Mouse (Mus musculus) midbrain, embryonic 14.5 days (tissue): Measurements from ENCODE around the gene Slc39a9. TPM values are rescaled to one million over a fixed set of nuclear protein-coding genes. Genes with fewer than 3 reads are reported as not detected.

Source experiments
- ATAC-seq: fragments of 200-750 bp; cut with Nextera tagmentation; 2 replicates; pipeline ENCODE4 v1.8.0; 2017; ENCODE audit warnings: moderate number of reproducible peaks, moderate library complexity; ENCODE audit not compliant: low FRiP score, low TSS enrichment
- DNase-seq: peaks from one replicate; pipeline ENCODE4 v3.0.0-alpha.2; 2015
- H3K27ac ChIP-seq: fragments of 300-500 bp; sonication (generic); replicated peaks from 2 replicates; pipeline ENCODE4 v1.5.1; 2014; ENCODE audit warnings: mild to moderate bottlenecking, low read depth, low read length, moderate library complexity
- H3K27me3 ChIP-seq: fragments of 300-500 bp; sonication (generic); 2 replicates; pipeline ENCODE4 v1.6.1; 2014; ENCODE audit warnings: low read length, control low read depth, mixed read lengths; ENCODE audit not compliant: control insufficient read depth, insufficient read depth
- H3K36me3 ChIP-seq: fragments of 300-500 bp; sonication (generic); 2 replicates; pipeline ENCODE4 v1.6.1; 2014; ENCODE audit warnings: low read length, control low read depth; ENCODE audit not compliant: control insufficient read depth, insufficient read depth
- H3K4me1 ChIP-seq: fragments of 300-500 bp; sonication (generic); 2 replicates; pipeline ENCODE4 v1.6.1; 2014; ENCODE audit warnings: mild to moderate bottlenecking, antibody characterized with exemption, low read length, control low read depth; ENCODE audit not compliant: control insufficient read depth, insufficient read depth
- H3K4me2 ChIP-seq: fragments of 300-500 bp; sonication (generic); 2 replicates; pipeline ENCODE4 v1.6.1; 2014; ENCODE audit warnings: mild to moderate bottlenecking, low read length, moderate library complexity
- H3K4me3 ChIP-seq: fragments of 300-500 bp; sonication (generic); replicated peaks from 2 replicates; pipeline ENCODE4 v1.5.1; 2014; ENCODE audit warnings: low read depth, low read length
- H3K9ac ChIP-seq: fragments of 300-500 bp; sonication (generic); replicated peaks from 2 replicates; pipeline ENCODE4 v1.6.1; 2014; ENCODE audit warnings: mild to moderate bottlenecking, low read length, moderate library complexity
- H3K9me3 ChIP-seq: fragments of 300-500 bp; sonication (generic); 2 replicates; pipeline ENCODE4 v1.6.1; 2016; ENCODE audit warnings: low read length, control low read depth, mixed read lengths; ENCODE audit not compliant: control insufficient read depth
- WGBS: fragments of 180-500 bp; shearing (Covaris S2); extraction: QIAGEN DNeasy Blood & Tissue Kit; methylation state at CpG from one replicate; pipeline ENCODE4 v1.1.7; 2014; 5-methylcytosine and 5-hydroxymethylcytosine counted together
- polyA plus RNA-seq: library from polyadenylated mRNA; unstranded; fragments of >200 nt; fragmentation: Nextera tagmentation; extraction: Ambion mirVana; gene quantifications from 2 replicates; pipeline ENCODE4 v1.2.1, GENCODE M21; 2014

Gene Slc39a9
- polyA plus RNA-seq, 1 experiment from 2014 or later: 29.5 TPM

DNA sequence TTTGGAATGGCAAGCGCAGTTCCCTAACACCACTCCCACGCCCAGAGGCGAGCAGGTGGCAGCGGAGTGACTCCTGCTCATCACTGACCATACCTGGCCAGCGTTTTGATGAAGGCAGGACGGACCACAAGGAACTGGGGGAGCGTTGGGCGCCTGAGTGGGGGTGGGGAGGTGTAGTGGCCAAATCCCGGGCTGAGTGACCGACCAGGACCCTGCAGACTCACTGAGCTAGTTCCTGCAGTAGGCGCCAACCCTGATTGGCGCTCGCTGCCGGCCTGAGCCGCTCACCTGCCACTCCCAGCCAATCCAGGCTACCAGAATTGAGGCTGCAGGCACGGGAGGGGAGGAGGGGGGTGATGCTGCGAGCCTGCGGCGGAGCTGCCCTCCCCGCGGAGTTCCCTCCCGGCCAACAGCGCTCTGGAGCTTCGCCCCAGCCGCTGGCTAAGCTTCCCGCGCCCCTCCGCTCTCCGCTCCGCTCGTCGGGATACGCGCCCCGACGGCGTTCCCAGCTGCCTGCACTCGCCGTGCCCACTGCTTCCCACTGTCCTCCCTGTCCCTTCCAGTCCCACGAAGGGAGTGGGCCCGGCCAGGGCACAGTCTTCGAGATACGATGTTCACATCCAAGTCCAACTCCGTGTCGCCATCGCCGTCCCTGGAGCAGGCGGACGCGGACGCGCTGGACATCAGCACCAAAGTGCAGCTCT is 48.7 kb downstream of the Slc39a9 start, which contains the start of gene Plekhd1:
Plekhd1 (plus strand) TSS at position 323 of the 704 bp plus-strand sequence.
- H3K9me3 ChIP-seq: no peaks in the 10 kb centered on the region
- peak; percentile 69 for DNase-seq
- H3K9ac ChIP-seq: no peak within 1 kb of the TSS; the same call in 1 of the 2 replicates
- WGBS: 1% methylated on average over 52 of the region's 52 CpGs
- peaks cover 38% of the 10 kb centered on the region for H3K27me3 ChIP-seq
- H3K4me3 ChIP-seq: peak within 1 kb of the TSS; percentile 40
- peak; percentile 55; the same call in 1 of the 2 replicates for ATAC-seq
- peak within 1 kb of the TSS; percentile 58 for H3K4me2 ChIP-seq
- H3K4me1 ChIP-seq: peaks cover 11% of the 10 kb centered on the region; the same call in 1 of the 2 replicates
- H3K36me3 ChIP-seq: no peaks in the 10 kb centered on the region
- no peak within 1 kb of the TSS for H3K27ac ChIP-seq

DNA sequence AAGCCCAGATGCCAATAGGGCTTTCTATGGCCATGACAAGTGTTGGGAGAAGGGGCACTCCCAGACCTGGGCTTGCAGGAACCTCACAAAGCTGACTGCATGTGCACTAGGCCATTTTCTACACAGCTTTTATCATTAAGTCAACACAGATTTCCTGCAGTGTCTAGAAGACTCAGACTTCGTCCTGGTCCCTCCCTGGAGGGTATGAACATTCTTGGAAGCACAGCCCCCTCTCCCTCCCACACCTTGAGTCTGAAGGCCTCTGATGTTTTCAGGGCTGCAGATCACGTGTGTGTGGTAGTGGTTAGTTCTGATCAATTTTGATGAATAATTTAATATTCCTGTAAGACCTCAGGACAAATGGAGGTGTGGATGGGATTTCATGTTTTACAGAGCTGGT is 50.0 kb downstream of the Slc39a9 start:
- WGBS: 44% methylated on average over 2 of the region's 2 CpGs
- DNase-seq (peak; percentile 26), ATAC-seq (no peak)
- Histone ChIP-seq H3K4me2 (no peak overlapping the region), H3K27me3 (peaks cover 38% of the 10 kb centered on the region), H3K36me3 (no peaks in the 10 kb centered on the region), H3K27ac (no peak overlapping the region), H3K9ac (no peak overlapping the region), H3K9me3 (no peaks in the 10 kb centered on the region), H3K4me3 (no peak overlapping the region), H3K4me1 (peaks cover 11% of the 10 kb centered on the region; the same call in 1 of the 2 replicates)

DNA sequence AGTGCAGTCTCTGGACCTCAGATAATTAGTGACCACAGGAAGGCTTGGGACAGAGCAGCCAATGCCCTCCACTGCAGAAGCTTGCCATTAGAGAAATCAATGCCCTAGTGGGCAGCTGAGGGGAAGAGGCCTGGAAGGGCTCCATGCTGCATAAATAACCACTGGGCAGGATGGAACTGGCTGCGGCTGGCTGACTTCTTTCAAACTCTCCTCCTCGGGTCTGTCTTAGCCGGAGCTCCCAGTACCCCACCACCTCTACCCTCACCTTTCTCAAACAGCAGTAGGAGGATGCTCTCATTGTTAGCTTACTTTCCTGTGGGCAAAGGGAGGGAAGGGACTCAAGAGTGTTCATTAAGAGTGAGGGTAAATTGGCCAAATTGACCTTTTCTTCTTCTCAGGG is 51.3 kb downstream of the Slc39a9 start:
- Histone ChIP-seq H3K27me3 (peaks cover 38% of the 10 kb centered on the region), H3K9me3 (no peaks in the 10 kb centered on the region), H3K9ac (no peak overlapping the region), H3K4me2 (no peak overlapping the region), H3K27ac (no peak overlapping the region), H3K4me3 (no peak overlapping the region), H3K4me1 (peaks cover 7% of the 10 kb centered on the region; the same call in 1 of the 2 replicates), H3K36me3 (no peaks in the 10 kb centered on the region)
- no peak for DNase-seq
- 52% methylated on average over 3 of the region's 3 CpGs for WGBS
- ATAC-seq: no peak

DNA sequence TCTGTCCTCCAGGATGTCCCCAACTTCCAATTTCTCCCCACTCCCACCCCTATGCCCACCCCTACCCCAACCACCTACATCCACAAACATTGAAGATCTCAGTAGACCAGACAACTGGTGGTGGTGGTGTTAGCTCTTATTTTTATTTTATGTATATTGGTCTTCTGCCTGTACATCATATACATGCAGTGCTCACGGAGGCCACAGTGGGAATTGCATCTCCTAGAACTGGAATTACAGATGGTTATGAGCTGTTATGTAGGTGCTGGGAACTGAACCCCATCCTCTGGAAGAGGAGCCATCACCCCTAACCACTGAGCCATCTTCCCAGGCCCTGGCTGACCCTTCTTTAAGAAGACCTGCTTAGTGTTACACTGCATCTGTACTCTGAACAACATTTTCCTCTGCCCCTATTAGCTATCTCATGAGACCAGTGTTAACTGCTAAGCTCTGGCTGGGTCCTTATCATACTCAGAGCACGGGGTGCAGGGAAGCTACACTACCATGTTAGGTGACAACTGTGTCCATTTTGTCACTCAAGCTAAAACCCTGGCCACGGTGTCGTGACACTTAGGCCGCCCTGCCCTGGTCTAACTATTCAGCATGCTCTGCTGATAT is 55.0 kb downstream of the Slc39a9 start:
- H3K4me1 ChIP-seq: no peaks in the 10 kb centered on the region

DNA sequence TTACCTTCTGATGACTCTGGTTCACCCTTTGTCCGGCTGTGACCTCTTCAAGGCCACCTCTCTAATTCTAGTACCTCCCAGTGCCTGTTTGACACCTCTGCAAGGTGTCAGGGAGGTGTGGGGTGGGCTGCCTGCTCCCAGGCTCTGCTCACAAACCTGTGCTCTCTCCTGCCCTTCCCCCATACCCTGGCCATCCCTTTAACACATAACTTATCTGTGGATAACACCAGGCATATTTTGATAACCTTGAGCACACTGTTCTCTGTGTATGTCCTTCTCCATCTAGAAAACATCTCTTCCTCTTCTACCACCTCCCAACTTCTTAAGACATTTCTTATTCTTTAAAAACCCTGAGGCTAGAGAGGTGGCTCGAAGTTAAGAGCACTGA is 55.5 kb downstream of the Slc39a9 start:
- Histone ChIP-seq H3K4me3 (no peak overlapping the region), H3K9ac (no peak overlapping the region), H3K27me3 (peaks cover 6% of the 10 kb centered on the region; the same call in 1 of the 2 replicates), H3K4me1 (no peaks in the 10 kb centered on the region), H3K9me3 (no peaks in the 10 kb centered on the region), H3K4me2 (no peak overlapping the region), H3K27ac (no peak overlapping the region), H3K36me3 (no peaks in the 10 kb centered on the region)
- WGBS: 80% methylated on average over 2 of the region's 2 CpGs
- no peak for DNase-seq
- no peak for ATAC-seq

More for the DNA sequence above, 55.0 kb downstream of the Slc39a9 start:
- 94% methylated on average over 5 of the region's 5 CpGs for WGBS
- peaks cover 11% of the 10 kb centered on the region; the same call in 1 of the 2 replicates for H3K27me3 ChIP-seq
- H3K4me2 ChIP-seq: no peak overlapping the region
- no peak overlapping the region for H3K27ac ChIP-seq
- ATAC-seq (no peak), DNase-seq (no peak)
- H3K9me3 ChIP-seq: no peaks in the 10 kb centered on the region
- H3K9ac ChIP-seq: no peak overlapping the region
- H3K36me3 ChIP-seq: no peaks in the 10 kb centered on the region
- H3K4me3 ChIP-seq: no peak overlapping the region

DNA sequence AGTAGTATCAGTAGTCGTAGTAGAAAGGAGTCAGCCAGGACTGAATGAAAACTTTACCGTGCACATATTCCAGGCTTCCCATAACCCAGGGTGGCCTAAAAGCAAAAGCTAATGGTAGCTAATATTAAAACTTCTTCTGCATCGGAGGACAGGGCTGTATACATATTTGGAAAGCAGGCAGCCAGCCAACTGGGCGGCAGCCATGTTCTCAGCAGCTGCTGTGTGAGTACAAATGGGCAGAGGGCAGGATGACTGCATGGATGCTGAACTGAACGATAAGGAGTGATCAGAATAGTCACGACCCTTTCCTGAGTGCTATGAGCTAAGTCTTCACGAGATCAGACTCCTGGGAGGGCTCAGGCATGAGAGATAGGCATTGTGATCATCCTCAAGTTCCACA is 57.6 kb downstream of the Slc39a9 start:
- no peaks in the 10 kb centered on the region for H3K36me3 ChIP-seq
- no peak overlapping the region for H3K9ac ChIP-seq
- H3K9me3 ChIP-seq: no peaks in the 10 kb centered on the region
- DNase-seq (peak; percentile 13), ATAC-seq (no peak)
- H3K27me3 ChIP-seq: no peaks in the 10 kb centered on the region
- no peaks in the 10 kb centered on the region for H3K4me1 ChIP-seq
- H3K4me2 ChIP-seq: no peak overlapping the region
- WGBS: 83% methylated on average over 7 of the region's 7 CpGs
- H3K4me3 ChIP-seq: no peak overlapping the region
- H3K27ac ChIP-seq: no peak overlapping the region

DNA sequence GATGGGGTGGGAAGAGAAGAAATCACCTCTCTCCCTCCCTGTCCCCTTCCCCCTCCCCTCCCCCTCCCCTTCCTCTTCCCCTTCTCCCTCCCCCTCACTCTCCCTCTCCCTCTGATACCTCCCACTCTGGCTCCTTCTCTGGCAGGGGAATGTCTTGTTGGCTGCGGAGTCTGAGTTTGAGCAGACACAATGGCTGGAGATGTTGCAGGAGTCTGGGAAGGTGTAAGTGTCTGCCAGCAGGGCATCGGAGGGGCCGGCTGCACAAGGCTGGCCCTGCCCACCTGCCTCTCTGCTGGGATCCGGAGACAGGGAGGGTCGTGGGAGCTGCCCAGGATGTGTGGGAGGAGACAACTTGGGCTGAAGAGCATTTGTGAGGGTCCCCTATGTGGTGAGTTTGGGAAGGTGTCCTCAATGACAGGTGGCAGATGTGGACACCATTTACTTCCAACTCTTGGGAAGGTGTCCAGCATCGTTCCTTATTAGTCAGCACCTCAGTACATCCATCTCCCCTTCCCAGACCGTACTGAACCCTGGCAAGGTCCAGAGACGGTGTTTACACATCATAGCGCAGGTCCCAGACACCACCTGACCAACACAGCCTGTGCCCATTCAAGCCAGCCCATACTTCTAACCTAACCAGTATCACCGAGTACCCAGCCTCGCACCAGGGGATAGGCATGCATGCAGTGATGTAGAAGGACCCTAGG is 62.7 kb downstream of the Slc39a9 start:
- Histone ChIP-seq H3K27me3 (no peaks in the 10 kb centered on the region), H3K4me2 (no peak overlapping the region), H3K27ac (no peak overlapping the region), H3K9ac (no peak overlapping the region), H3K4me1 (no peaks in the 10 kb centered on the region), H3K9me3 (no peaks in the 10 kb centered on the region), H3K4me3 (no peak overlapping the region), H3K36me3 (no peaks in the 10 kb centered on the region)
- DNase-seq (no peak), ATAC-seq (no peak)
- 65% methylated on average over 11 of the region's 11 CpGs for WGBS

DNA sequence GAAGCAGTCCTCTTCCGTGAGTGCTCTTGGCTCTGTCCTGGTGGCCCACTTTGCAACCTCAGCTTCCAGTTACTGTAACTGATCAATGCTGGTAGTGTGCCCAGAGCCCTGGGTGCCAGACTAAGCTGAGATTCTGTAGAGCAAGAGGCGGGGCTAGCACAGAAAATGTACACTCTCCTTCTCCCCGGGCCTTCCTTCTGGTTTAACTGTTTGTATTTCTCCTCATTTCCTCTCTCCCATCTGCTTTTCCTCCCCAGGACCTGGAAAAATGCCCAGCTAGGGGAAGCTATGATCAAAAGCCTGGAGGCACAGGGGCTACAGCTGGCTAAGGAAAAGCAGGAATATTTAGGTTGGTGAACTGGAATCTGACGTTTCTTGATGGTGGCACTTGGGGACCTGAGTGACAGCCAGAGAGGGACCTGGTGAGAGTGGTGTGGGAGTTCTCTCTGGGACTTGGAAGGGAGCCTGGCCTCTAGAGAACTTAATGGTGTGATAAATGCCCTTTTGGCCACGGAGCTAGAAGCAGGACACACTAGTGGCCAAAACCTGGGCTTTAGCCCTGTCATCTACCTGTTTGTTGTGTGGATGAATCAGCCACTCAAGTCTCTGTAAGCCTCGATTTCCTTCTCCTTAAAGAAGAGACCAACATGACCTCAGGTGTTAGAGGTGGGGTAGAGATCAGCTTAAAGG is 63.4 kb downstream of the Slc39a9 start:
- Histone ChIP-seq H3K4me3 (no peak overlapping the region), H3K27me3 (no peaks in the 10 kb centered on the region), H3K36me3 (no peaks in the 10 kb centered on the region), H3K4me2 (no peak overlapping the region), H3K9ac (no peak overlapping the region), H3K4me1 (no peaks in the 10 kb centered on the region), H3K27ac (no peak overlapping the region), H3K9me3 (no peaks in the 10 kb centered on the region)
- ATAC-seq (no peak), DNase-seq (peak; percentile 32)
- WGBS: 61% methylated on average over 6 of the region's 6 CpGs
